Mouse (Mus musculus): Measurements from ENCODE around the gene Dgkg.

- TF ChIP-seq CTCF (IDR thresholded peaks at IDR 0.05; ENCODE audit: borderline replicate concordance, insufficient read depth, low read depth, low read length), result no peak
- TF ChIP-seq POLR2A (IDR thresholded peaks at IDR 0.05; ENCODE audit: borderline replicate concordance, insufficient read depth, low read length), result no peak
These were observed 26.7 kb downstream of the Dgkg start for GRCm38 (mm10) chr16:22630351-22630750.

Data from cerebellum, adult 2 months (tissue).